11 mouse cellular contexts compared by ENCODE assay signal in genomic region chr17:25518144-25518543, GRCm38 (mm10). TPM values are rescaled to one million over a fixed set of nuclear protein-coding genes. Genes with fewer than 3 reads are reported as not detected.
DNase-seq lines count a peak whose midpoint lies in the region; ATAC-seq and TF ChIP-seq lines count a peak whose summit lies in the region.
"Had no signal": no experiment of that assay in that cellular context is flagged by ENCODE, and none has a peak within 500 bp of the region (broad histone marks: within the 10 kb centered on the region; RNA-seq: fewer than 3 reads in every experiment).

No protein-coding gene starts in this region.

- no peaks in the 10 kb centered on the region for H3K9me3 ChIP-seq in E14TG2a.4 (ENCODE audit: low read length)
- no peaks in the 10 kb centered on the region for H3K9me3 ChIP-seq in hindbrain, embryonic 16.5 days (ENCODE audit: control insufficient read depth, low read length)
- no peaks in the 10 kb centered on the region for H3K9me3 ChIP-seq in midbrain, embryonic 13.5 days
- H3K9me3 ChIP-seq: heart, embryonic 15.5 days had no signal

- peaks cover 7% of the 10 kb centered on the region for H3K4me1 ChIP-seq in E14TG2a.4 (replicated peaks; ENCODE audit: low read depth, low read length)
- H3K4me1 ChIP-seq in hindbrain, embryonic 16.5 days (ENCODE audit: control insufficient read depth, insufficient read depth, low read depth, low read length): peaks cover 4% of the 10 kb centered on the region
- peaks cover 21% of the 10 kb centered on the region for H3K4me1 ChIP-seq in midbrain, embryonic 13.5 days (replicated peaks)

- 45% methylated on average over 16 of the region's 17 CpGs for WGBS in hindbrain, embryonic 16.5 days
- 77% methylated on average over 17 of the region's 17 CpGs for WGBS in midbrain, embryonic 13.5 days

- H3K9ac ChIP-seq in hindbrain, embryonic 16.5 days (ENCODE audit: low read depth, low read length): no peak overlapping the region
- H3K9ac ChIP-seq in midbrain, embryonic 13.5 days (replicated peaks): no peak overlapping the region
- H3K9ac ChIP-seq: heart, embryonic 15.5 days; lung, embryonic 14.5 days had no signal

- TF ChIP-seq CTCF in E14TG2a.4 (conservative IDR thresholded peaks at IDR 0.05; ENCODE audit: low read length): no peak

- H3K36me3 ChIP-seq in E14TG2a.4 (ENCODE audit: insufficient read depth, low read length): no peaks in the 10 kb centered on the region
- no peaks in the 10 kb centered on the region for H3K36me3 ChIP-seq in hindbrain, embryonic 16.5 days (ENCODE audit: control insufficient read depth, insufficient read depth, low read length)
- no peaks in the 10 kb centered on the region for H3K36me3 ChIP-seq in midbrain, embryonic 13.5 days
- H3K36me3 ChIP-seq: heart, embryonic 15.5 days had no signal

- peaks cover 29% of the 10 kb centered on the region for H3K27me3 ChIP-seq in E14TG2a.4 (ENCODE audit: insufficient read depth, low read length)
- H3K27me3 ChIP-seq in hindbrain, embryonic 16.5 days (replicated peaks; ENCODE audit: control insufficient read depth, insufficient read depth, low read length): no peaks in the 10 kb centered on the region
- H3K27me3 ChIP-seq in midbrain, embryonic 13.5 days: no peaks in the 10 kb centered on the region

- H3K4me3 ChIP-seq in E14TG2a.4 (replicated peaks; ENCODE audit: low read length): peak overlapping the region; percentile 69
- H3K4me3 ChIP-seq in hindbrain, embryonic 16.5 days (ENCODE audit: low read length): no peak overlapping the region
- H3K4me3 ChIP-seq in midbrain, embryonic 13.5 days (replicated peaks): no peak overlapping the region
- H3K4me3 ChIP-seq: heart, embryonic 15.5 days had no signal

- DNase-seq in cerebellum, adult 8-10 months: peak; percentile 5
- no peak for DNase-seq in lung, adult 18-20 months
- no peak for DNase-seq in kidney, postnatal 10 days
- no peak for DNase-seq in lung, postnatal 14 days
- DNase-seq: embryo, embryonic 11 days; lung, embryonic 14.5 days had no signal

- no peak overlapping the region for H3K27ac ChIP-seq in hindbrain, embryonic 16.5 days (ENCODE audit: low read depth, low read length)
- H3K27ac ChIP-seq in midbrain, embryonic 13.5 days: no peak overlapping the region
- H3K27ac ChIP-seq: heart, embryonic 15.5 days had no signal

- peak; percentile 83 for ATAC-seq in hindbrain, embryonic 16.5 days
- ATAC-seq in midbrain, embryonic 13.5 days: peak; percentile 83
- ATAC-seq in activated CD4-positive, CD25-positive, alpha-beta regulatory T cell, adult 4 months: no peak

- no peak overlapping the region for H3K4me2 ChIP-seq in hindbrain, embryonic 16.5 days (ENCODE audit: low read length)
- H3K4me2 ChIP-seq in midbrain, embryonic 13.5 days (replicated peaks): no peak overlapping the region
- H3K4me2 ChIP-seq: heart, embryonic 15.5 days; lung, embryonic 14.5 days had no signal

RNA-seq across cellular contexts. Expression of gene Sstr5, which starts 21.1 kb away (rescaled TPM):
- 1.0 TPM in 2 replicates for polyA plus RNA-seq in hindbrain, embryonic 16.5 days (2015; fragmentation: Nextera tagmentation; extraction: Ambion mirVana)
- polyA plus RNA-seq in midbrain, embryonic 13.5 days (2015; fragmentation: Nextera tagmentation; extraction: Ambion mirVana): 0.15 and 0.24 TPM in 2 replicates
- not detected for polyA plus RNA-seq in activated CD4-positive, CD25-positive, alpha-beta regulatory T cell, adult 4 months (2017; shearing (Covaris generic))
- polyA plus RNA-seq: lung, embryonic 14.5 days had no signal

RNA-seq across cellular contexts. Expression of gene Sox8, which starts 52.3 kb away (rescaled TPM):
- 24.2 and 25.1 TPM in 2 replicates for polyA plus RNA-seq in hindbrain, embryonic 16.5 days (2015; fragmentation: Nextera tagmentation; extraction: Ambion mirVana)
- 5.2 and 7.9 TPM in 2 replicates for polyA plus RNA-seq in midbrain, embryonic 13.5 days (2015; fragmentation: Nextera tagmentation; extraction: Ambion mirVana)
- under 1 TPM in 1 of 2 experiments, not detected in 1; 0.25 TPM for polyA plus RNA-seq in activated CD4-positive, CD25-positive, alpha-beta regulatory T cell, adult 4 months (2017; shearing (Covaris generic))
